Mouse (Mus musculus): ENCODE results near the gene Cbl.

Gene Cbl

DNA sequence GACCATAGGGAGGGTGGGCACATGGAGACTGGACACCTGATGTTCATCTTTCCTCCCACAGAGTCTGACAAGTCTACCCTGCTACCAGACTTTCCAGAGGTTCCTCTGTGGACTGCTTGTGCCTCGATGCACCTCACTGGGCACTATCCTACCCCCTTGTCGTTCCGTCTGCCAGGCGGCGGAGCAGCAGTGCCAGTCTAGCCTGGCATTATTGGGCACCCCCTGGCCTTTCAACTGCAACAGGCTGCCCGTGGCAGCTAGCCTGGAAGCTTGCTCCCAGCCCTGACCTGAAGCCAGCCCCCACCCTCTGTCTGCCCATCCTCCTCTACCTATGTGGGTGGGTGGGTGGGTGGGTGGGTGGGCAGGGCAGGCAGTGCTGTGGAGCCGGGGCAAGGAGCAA, 127.7 kb downstream of the Cbl start:
- in situ Hi-C loops (cut with MboI) = no loop called here

DNA sequence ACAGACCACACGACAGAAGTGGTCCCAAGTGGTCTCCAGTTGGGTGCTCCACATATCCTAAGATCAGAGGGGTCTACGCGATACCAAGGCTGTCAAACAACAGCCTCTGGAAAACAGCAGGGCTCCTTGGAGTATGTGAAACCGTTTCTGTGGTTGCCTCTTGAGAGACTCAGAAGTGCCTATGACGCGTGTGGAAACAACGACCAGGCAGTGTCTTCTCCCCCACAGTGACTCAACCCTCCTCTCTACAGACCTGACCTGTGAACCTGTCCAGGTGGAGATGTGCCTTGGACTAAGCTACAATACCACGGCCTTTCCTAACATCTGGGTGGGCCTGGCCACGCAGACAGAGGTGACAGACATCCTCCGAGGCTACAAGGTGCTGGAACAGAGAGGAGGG, 128.1 kb downstream of the Cbl start:
- in situ Hi-C loops (cut with MboI) = no loop called here

DNA sequence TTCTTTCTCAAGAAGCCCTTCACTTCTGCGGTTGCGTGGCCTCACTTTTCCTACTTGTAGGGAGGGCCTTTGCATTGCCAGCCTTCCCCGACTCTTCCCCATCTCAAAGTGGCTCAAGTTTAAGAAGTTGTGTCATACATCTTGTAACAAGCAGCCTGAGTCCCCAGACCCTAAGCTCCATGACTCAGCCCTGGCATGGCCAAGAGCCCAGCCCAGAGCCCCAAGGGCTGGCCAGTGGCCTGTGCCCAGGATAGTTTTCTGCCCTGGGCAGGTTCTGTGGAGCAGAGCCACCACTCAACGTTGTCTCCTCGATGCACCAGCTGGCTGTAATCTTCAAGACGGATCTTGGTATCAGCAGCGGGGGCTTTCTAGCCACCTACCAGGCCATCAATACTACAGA, 129.0 kb downstream of the Cbl start:
- in situ Hi-C loops (cut with MboI) = no loop called here

DNA sequence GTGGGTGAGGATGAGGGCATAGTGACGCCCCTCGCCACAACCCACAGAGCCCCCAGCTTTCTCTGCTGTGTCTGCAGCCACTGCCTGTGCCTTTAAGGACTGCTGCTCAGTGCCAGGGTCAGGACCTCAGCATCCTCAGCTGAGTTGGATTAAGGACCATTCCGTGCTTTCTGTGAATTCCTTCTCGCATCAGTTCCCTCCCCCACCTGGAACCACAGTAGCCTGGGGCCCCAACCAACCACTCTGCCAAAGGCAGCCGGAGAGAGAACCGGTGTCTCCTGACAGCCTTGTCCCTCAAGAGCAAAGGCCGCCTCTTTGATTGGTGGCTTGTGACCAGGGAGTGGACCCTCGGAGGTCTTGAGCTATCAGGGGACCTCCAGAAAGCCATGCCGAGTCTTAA, 132.4 kb downstream of the Cbl start, which contains the start of gene Mfrp:
Mfrp (plus strand) TSS at position 240 of the 400 bp plus-strand sequence.
- in situ Hi-C loops (cut with MboI) = no loop called here

DNA sequence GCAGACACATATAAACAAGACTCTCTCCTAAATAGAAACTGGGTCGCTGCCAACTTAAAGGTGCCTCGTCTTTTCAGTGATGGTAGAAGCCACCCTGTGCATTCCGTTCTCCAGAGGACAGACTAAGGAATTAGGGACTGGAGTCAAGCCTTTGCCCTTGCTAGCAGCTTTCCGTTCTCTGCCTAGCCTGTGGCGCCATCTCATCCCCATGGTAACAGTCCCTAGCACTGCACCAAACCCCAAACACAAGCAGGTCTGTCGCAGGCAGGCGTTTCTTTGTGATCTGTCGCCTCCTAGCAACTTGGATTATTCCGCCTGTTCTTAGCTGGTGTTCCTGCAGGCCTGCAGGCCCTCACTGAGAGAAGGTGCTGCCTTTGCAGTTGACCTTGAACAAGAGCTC, 137.3 kb downstream of the Cbl start:
- in situ Hi-C loops (cut with MboI) = no loop called here

GRCm38 (mm10) chr9:44095781-44096180, 138.1 kb downstream of the Cbl start:
- in situ Hi-C loops (cut with MboI) = no loop called here

- in situ Hi-C loops (cut with MboI) = no loop called here
Measured at GRCm38 (mm10) chr9:44094737-44095136, 139.1 kb downstream of the Cbl start.

DNA sequence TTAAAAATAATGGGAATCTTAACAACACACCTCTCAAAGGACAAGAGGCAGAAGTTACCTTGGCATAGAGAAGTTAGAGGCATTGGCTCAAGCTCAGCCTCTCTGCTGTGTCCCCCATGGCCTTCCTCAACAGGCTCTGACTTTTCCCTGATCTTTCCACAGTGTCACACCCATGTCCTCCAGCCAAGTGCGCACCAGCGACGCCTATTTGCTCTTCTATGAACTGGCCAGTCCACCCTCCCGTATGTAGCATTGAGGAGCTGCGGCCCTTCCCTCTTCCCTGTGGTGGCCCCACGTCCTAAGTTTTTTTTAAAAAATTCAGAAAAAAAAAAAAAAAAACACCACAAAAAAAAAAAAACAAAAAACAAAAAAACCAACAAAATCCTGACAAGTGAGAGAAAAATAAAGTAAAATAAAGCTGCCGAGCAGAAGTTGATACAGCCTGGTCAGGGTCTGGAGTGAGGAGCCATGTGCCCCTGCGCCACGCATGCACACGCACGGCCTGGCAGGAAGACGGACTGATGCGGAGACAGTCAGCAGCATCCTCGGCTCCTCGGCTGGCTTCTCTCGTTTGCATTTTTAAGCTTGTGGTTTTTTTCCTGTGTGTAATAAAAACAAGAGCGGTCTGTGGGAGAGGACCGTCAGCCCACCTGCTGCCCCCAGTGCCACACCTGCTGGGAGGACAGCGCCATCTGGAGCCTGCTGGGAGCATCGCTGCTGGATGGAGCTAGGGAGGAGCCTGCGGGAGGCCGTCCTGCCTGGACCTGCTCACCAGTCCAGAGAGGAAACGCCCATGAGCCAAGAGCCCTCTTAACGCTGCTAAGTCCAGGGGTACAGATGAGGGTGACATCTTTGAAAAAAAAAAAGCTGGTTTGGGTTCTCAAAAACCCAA, 140.0 kb downstream of the Cbl start:
- in situ Hi-C loops (cut with MboI) = no loop called here
